23 mouse cellular contexts compared by ENCODE assay signal in genomic region chr4:9055876-9056275, GRCm38 (mm10).
DNase-seq lines count a peak whose midpoint lies in the region; ATAC-seq and TF ChIP-seq lines count a peak whose summit lies in the region.
"Had no signal": no experiment of that assay in that cellular context is flagged by ENCODE, and none has a peak within 500 bp of the region (broad histone marks: within the 10 kb centered on the region; RNA-seq: fewer than 3 reads in every experiment).

No protein-coding gene starts in this region.

- 52% methylated on average over 4 of the region's 4 CpGs for WGBS in hindbrain, postnatal 0 days
- 82% methylated on average over 4 of the region's 4 CpGs for WGBS in hindbrain, embryonic 11.5 days

- H3K27me3 ChIP-seq in hindbrain, postnatal 0 days (ENCODE audit: insufficient read depth, low read length): no peaks in the 10 kb centered on the region
- H3K27me3 ChIP-seq in hindbrain, embryonic 11.5 days (ENCODE audit: control insufficient read depth, insufficient read depth, low read length): no peaks in the 10 kb centered on the region
- H3K27me3 ChIP-seq: embryonic facial prominence, embryonic 13.5 days; heart, embryonic 12.5 days; midbrain, embryonic 15.5 days had no signal

- TF ChIP-seq CTCF in hindbrain, postnatal 0 days (IDR thresholded peaks at IDR 0.05; ENCODE audit: low read depth): no peak

- H3K9ac ChIP-seq in hindbrain, postnatal 0 days (replicated peaks; ENCODE audit: low read length): no peak overlapping the region
- no peak overlapping the region for H3K9ac ChIP-seq in hindbrain, embryonic 11.5 days (ENCODE audit: low read depth, low read length)
- H3K9ac ChIP-seq: embryonic facial prominence, embryonic 13.5 days; heart, embryonic 12.5 days; midbrain, embryonic 15.5 days had no signal

- H3K4me1 ChIP-seq in hindbrain, postnatal 0 days (ENCODE audit: insufficient read depth, low read length): peaks cover 17% of the 10 kb centered on the region; the same call in 1 of the 2 replicates
- H3K4me1 ChIP-seq in hindbrain, embryonic 11.5 days (replicated peaks; ENCODE audit: control insufficient read depth, insufficient read depth, low read length): 0 out of 2 replicates have a peak, but pooled peaks cover 3% of the 10 kb centered on the region

- ATAC-seq in hindbrain, postnatal 0 days: 0 out of 2 replicates have a peak, but pooled peaks have one; percentile 27
- ATAC-seq in hindbrain, embryonic 11.5 days (ENCODE audit: low FRiP score): no peak
- ATAC-seq: forebrain, embryonic 16.5 days; midbrain, embryonic 15.5 days had no signal

- no peaks in the 10 kb centered on the region for H3K36me3 ChIP-seq in hindbrain, postnatal 0 days (ENCODE audit: insufficient read depth, low read length)
- H3K36me3 ChIP-seq in hindbrain, embryonic 11.5 days (ENCODE audit: control insufficient read depth, insufficient read depth, low read length): no peaks in the 10 kb centered on the region
- H3K36me3 ChIP-seq: embryonic facial prominence, embryonic 13.5 days; heart, embryonic 12.5 days; midbrain, embryonic 15.5 days had no signal

- no peaks in the 10 kb centered on the region for H3K9me3 ChIP-seq in hindbrain, postnatal 0 days (ENCODE audit: low read length)
- H3K9me3 ChIP-seq in hindbrain, embryonic 11.5 days (ENCODE audit: control insufficient read depth, low read length): no peaks in the 10 kb centered on the region
- H3K9me3 ChIP-seq: embryonic facial prominence, embryonic 13.5 days; heart, embryonic 12.5 days; megakaryocyte, embryonic 14.5 days; midbrain, embryonic 15.5 days had no signal

- no peak overlapping the region for H3K4me2 ChIP-seq in hindbrain, postnatal 0 days (ENCODE audit: low read depth, low read length)
- H3K4me2 ChIP-seq in hindbrain, embryonic 11.5 days (replicated peaks; ENCODE audit: low read depth, low read length): no peak overlapping the region
- H3K4me2 ChIP-seq: embryonic facial prominence, embryonic 13.5 days; heart, embryonic 12.5 days; liver, embryonic 11.5 days; midbrain, embryonic 15.5 days had no signal

- intact Hi-C loops in gastrocnemius, postnatal 36 days (cut with DNase I): no loop called here

- no peak overlapping the region for H3K27ac ChIP-seq in hindbrain, postnatal 0 days
- H3K27ac ChIP-seq in hindbrain, embryonic 11.5 days (ENCODE audit: low read depth, low read length): no peak overlapping the region
- H3K27ac ChIP-seq: embryonic facial prominence, embryonic 13.5 days; left cerebral cortex, adult 2 months; midbrain, embryonic 15.5 days; stomach, postnatal 0 days had no signal

- peak; percentile 31 to 44 for DNase-seq in cerebellum, adult 18-20 months
- DNase-seq in cerebellum, adult 9-10 months: no peak
- no peak for DNase-seq in hindbrain, postnatal 0 days (ENCODE audit: low spot score)
- no peak for DNase-seq in hindbrain, embryonic 11.5 days (ENCODE audit: low spot score)
- peak; percentile 38 for DNase-seq in 3T3-L1 (ENCODE audit: low read depth, low spot score)
- peak; percentile 44 to 50 for DNase-seq in cerebellum, postnatal 10 days
- no peak for DNase-seq in gastrocnemius, postnatal 36 days
- DNase-seq: heart, adult 11 months; heart, postnatal 36 days; kidney, adult 2 months; kidney, postnatal 25 days; layer of hippocampus, adult 9-11 months; lung, adult 2 months; right cerebral cortex, postnatal 4 days; thymus, postnatal 14 days had no signal

- H3K4me3 ChIP-seq in hindbrain, postnatal 0 days (ENCODE audit: low read length): no peak overlapping the region
- H3K4me3 ChIP-seq in hindbrain, embryonic 11.5 days (ENCODE audit: low read depth, low read length): no peak overlapping the region
- H3K4me3 ChIP-seq: embryonic facial prominence, embryonic 13.5 days; heart, embryonic 12.5 days; left cerebral cortex, adult 2 months; megakaryocyte, embryonic 14.5 days; midbrain, embryonic 15.5 days had no signal

Comparison
In these comparisons a context has a peak if more than half of its experiments do, and no peak if none do; other contexts are left out.
1. DNase-seq: peak in cerebellum, adult 18-20 months (2 of 2), 3T3-L1 (single experiment) and cerebellum, postnatal 10 days (2 of 2); none in cerebellum, adult 9-10 months (single experiment), hindbrain, postnatal 0 days (single experiment), hindbrain, embryonic 11.5 days (single experiment) and gastrocnemius, postnatal 36 days (0 of 2).